Mouse (Mus musculus): Measurements from ENCODE around the gene Slc19a1.

- no peak for TF ChIP-seq EP300 (optimal IDR thresholded peaks at IDR 0.05)
- TF ChIP-seq CTCF (IDR thresholded peaks at IDR 0.05; ENCODE audit: low read depth) = no peak
These were observed 78.0 kb downstream of the Slc19a1 start for GRCm38 (mm10) chr10:77110010-77110409.
